Mouse (Mus musculus): ENCODE data around the gene Rad51d. TPM values are rescaled to one million over a fixed set of nuclear protein-coding genes. Genes with fewer than 3 reads are reported as not detected.
"Not testable (repeated sequence)": the region's sequence is repeated elsewhere in the genome, so short reads cannot be mapped to it uniquely, and the experiment has no call there.

The Rad51d gene
- 7.3 and 8.7 TPM in 2 replicates for polyA plus RNA-seq (2015; fragmentation: Nextera tagmentation; extraction: Ambion mirVana)

DNA sequence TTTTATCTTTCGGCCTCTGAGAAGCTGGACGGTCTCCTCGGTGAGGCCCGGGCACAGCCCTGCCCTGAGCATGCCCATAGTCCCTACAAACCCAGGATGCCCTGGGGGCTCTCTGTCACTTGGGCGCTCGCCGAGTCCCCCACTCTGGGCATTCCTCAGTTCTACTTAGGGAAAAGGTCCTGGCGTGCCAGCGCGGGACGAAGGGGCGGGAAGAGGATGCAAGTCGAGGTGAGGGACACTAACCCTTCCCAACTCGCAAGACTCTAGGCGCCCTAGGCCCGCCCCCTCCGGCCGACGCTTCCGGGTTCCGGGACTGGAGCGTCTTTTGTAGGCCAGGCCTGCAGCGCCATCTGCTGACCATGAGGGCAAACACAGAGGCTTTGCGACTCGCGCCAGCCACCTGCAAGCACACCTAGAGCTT is at the start of gene Rad51d:
TSS of gene Rad51d (minus strand) at position 273 of the 421 bp plus-strand sequence.
- Histone ChIP-seq H3K36me3 (ENCODE audit: insufficient read depth, low read length) (no peaks in the 10 kb centered on the region), H3K9ac (replicated peaks; ENCODE audit: low read depth) (peak within 1 kb of the TSS; percentile 74), H3K4me2 (replicated peaks; ENCODE audit: low read depth, low read length) (peak within 1 kb of the TSS; percentile 76), H3K4me1 (ENCODE audit: insufficient read depth, low read depth, low read length) (peaks cover 5% of the 10 kb centered on the region; the same call in 1 of the 2 replicates), H3K4me3 (ENCODE audit: low read depth, low read length) (peak within 1 kb of the TSS; percentile 64), H3K27ac (ENCODE audit: low read length) (peak within 1 kb of the TSS; percentile 54), H3K9me3 (ENCODE audit: low read length) (no peaks in the 10 kb centered on the region), H3K27me3 (replicated peaks; ENCODE audit: insufficient read depth, low read length) (no peaks in the 10 kb centered on the region)
- DNase-seq (ENCODE audit: low spot score), result peak; percentile 95
- peak; percentile 96 for ATAC-seq
- peak; percentile 93 for TF ChIP-seq CTCF (IDR thresholded peaks at IDR 0.05)
- no peak for TF ChIP-seq EP300 (IDR thresholded peaks at IDR 0.05)
- WGBS, result 0% methylated on average over 23 of the region's 26 CpGs

DNA sequence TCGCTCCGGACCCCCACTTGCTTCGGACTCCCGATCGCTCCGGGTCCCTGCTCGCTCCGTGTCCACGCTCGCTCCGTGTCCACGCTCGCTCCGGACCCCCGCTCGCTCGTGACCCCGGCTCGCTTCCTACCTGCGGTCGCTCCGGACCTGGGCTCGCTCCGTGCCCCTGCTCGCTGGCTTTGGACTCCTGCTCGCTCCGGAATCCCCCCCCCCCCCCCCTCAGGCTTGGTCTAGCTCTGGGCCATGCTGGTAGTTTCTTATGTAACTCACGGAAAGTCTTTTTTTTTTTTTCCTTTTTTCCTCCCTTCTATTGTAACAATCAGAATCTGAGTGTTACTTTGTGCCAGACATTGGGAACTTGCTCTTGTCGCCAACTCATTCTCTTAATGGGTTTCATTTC is 42.8 kb upstream of the Rad51d start:
- Histone ChIP-seq H3K36me3 (ENCODE audit: insufficient read depth, low read length) (no peaks in the 10 kb centered on the region), H3K9me3 (ENCODE audit: low read length) (no peaks in the 10 kb centered on the region), H3K27me3 (replicated peaks; ENCODE audit: insufficient read depth, low read length) (0 out of 2 replicates have a peak, but pooled peaks cover 8% of the 10 kb centered on the region), H3K4me3 (ENCODE audit: low read depth, low read length) (peak overlapping the region; percentile 63), H3K4me1 (ENCODE audit: insufficient read depth, low read depth, low read length) (no peaks in the 10 kb centered on the region), H3K4me2 (replicated peaks; ENCODE audit: low read depth, low read length) (peak overlapping the region; percentile 88), H3K9ac (replicated peaks; ENCODE audit: low read depth) (peak overlapping the region; percentile 51; the same call in 1 of the 2 replicates), H3K27ac (ENCODE audit: low read length) (no peak overlapping the region)
- 2% methylated on average over 27 of the region's 29 CpGs for WGBS
- DNase-seq (ENCODE audit: low spot score), result no peak
- TF ChIP-seq EP300 (IDR thresholded peaks at IDR 0.05), result no peak
- TF ChIP-seq CTCF (IDR thresholded peaks at IDR 0.05), result no peak
- ATAC-seq, result no peak

DNA sequence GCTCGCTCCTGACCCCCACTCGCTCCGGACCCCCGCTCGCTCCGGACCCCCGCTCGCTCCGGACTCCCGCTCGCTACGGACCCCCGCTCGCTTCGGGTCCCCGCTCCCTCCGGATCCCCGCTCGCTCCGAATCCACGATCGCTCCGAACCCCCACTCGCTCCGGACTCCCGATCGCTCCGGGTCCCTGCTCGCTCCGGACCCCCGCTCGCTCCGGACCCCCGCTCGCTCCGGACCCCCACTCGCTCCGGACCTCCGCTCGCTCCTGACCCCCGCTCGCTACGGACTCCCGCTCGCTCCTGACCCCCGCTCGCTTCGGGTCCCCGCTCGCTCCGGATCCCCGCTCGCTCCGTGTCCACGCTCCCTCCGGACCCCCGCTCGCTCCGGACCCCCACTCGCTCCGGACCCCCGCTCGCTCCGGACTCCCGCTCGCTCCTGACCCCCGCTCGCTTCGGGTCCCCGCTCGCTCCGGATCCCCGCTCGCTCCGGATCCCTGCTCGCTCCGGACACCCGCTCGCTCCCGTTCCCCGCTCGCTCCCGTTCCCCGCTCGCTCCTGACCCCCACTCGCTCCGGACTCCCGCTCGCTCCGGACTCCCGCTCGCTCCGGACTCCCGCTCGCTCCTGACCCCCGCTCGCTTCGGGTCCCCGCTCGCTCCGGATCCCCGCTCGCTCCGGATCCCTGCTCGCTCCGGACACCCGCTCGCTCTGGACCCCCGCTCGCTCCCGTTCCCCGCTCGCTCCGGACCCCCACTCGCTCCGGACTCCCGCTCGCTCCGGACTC is 41.4 kb upstream of the Rad51d start:
- ATAC-seq; H3K36me3 ChIP-seq (ENCODE audit: insufficient read depth, low read length); H3K4me1 ChIP-seq (ENCODE audit: insufficient read depth, low read depth, low read length); H3K27me3 ChIP-seq (replicated peaks; ENCODE audit: insufficient read depth, low read length); DNase-seq (ENCODE audit: low spot score); H3K9me3 ChIP-seq (ENCODE audit: low read length): not testable (repeated sequence)
- Histone ChIP-seq H3K9ac (replicated peaks; ENCODE audit: low read depth) (peak overlapping the region; percentile 46), H3K4me2 (replicated peaks; ENCODE audit: low read depth, low read length) (peak overlapping the region; percentile 88), H3K4me3 (ENCODE audit: low read depth, low read length) (peak overlapping the region; percentile 63), H3K27ac (ENCODE audit: low read length) (peak overlapping the region; percentile 47; the same call in 1 of the 2 replicates)
- WGBS, result 2% methylated on average over 93 of the region's 119 CpGs

DNA sequence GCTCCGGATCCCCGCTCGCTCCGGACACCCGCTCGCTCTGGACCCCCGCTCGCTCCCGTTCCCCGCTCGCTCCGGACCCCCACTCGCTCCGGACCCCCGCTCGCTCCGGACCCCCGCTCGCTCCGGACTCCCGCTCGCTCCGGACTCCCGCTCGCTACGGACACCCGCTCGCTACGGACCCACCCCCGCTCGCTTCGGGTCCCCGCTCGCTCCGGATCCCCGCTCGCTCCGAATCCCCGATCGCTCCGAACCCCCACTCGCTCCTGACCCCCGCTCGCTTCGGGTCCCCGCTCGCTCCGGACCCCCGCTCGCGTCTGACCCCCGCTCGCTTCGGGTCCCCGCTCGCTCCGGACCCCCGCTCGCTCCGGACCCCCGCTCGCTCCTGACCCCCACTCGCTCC is 40.7 kb upstream of the Rad51d start:
- Histone ChIP-seq H3K4me3 (ENCODE audit: low read depth, low read length) (peak overlapping the region; percentile 63), H3K4me2 (replicated peaks; ENCODE audit: low read depth, low read length) (peak overlapping the region; percentile 88), H3K27ac (ENCODE audit: low read length) (peak overlapping the region; percentile 47; the same call in 1 of the 2 replicates), H3K9ac (replicated peaks; ENCODE audit: low read depth) (peak overlapping the region; percentile 46)
- not testable (repeated sequence) for H3K4me1 ChIP-seq (ENCODE audit: insufficient read depth, low read depth, low read length); H3K9me3 ChIP-seq (ENCODE audit: low read length); H3K27me3 ChIP-seq (replicated peaks; ENCODE audit: insufficient read depth, low read length); H3K36me3 ChIP-seq (ENCODE audit: insufficient read depth, low read length); DNase-seq (ENCODE audit: low spot score); ATAC-seq
- WGBS, result under 1% methylated on average over 42 of the region's 63 CpGs

DNA sequence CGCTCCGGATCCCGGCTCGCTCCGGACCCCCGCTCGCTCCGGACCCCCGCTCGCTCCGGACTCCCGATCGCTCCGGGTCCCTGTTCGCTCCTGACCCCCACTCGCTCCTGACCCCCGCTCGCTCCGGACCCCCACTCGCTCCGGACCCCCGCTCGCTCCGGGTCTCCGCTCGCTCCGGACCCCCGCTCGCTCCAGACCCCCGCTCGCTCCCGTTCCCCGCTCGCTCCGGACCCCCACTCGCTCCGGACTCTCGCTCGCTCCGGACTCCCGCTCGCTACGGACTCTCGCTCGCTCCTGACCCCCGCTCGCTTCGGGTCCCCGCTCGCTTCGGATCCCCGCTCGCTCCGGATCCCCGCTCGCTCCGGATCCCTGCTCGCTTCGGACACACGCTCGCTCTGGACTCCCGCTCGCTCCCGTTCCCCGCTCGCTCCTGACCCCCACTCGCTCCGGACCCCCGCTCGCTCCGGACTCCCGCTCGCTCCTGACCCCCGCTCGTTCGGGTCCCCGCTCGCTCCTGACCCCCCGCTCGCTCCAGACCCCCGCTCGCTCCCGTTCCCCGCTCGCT is 40.1 kb upstream of the Rad51d start:
- not testable (repeated sequence) for H3K36me3 ChIP-seq (ENCODE audit: insufficient read depth, low read length); H3K27ac ChIP-seq (ENCODE audit: low read length); H3K27me3 ChIP-seq (replicated peaks; ENCODE audit: insufficient read depth, low read length); H3K4me1 ChIP-seq (ENCODE audit: insufficient read depth, low read depth, low read length); ATAC-seq; DNase-seq (ENCODE audit: low spot score); H3K9me3 ChIP-seq (ENCODE audit: low read length)
- H3K4me2 ChIP-seq (replicated peaks; ENCODE audit: low read depth, low read length), result peak overlapping the region; percentile 88
- H3K9ac ChIP-seq (replicated peaks; ENCODE audit: low read depth), result peak overlapping the region; percentile 46; the same call in 1 of the 2 replicates
- 6% methylated on average over 51 of the region's 85 CpGs for WGBS
- H3K4me3 ChIP-seq (ENCODE audit: low read depth, low read length), result peak overlapping the region; percentile 63

DNA sequence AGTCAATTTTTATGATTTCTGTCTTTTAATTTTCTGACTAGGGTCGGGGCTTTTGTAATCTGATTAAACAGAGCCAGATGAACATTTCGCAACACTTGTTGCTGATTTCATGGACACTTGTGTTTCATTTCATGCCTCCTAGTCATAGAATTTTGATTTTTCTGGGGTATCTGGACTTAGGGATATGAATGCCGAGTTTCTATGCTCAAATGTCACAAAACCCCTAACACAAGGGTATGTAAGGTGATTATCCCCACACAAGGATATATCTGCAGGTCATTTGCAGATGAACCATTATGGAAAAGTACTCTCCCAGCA is 39.2 kb upstream of the Rad51d start:
- TF ChIP-seq CTCF (IDR thresholded peaks at IDR 0.05), result no peak
- TF ChIP-seq EP300 (IDR thresholded peaks at IDR 0.05), result no peak
- Histone ChIP-seq H3K9ac (replicated peaks; ENCODE audit: low read depth) (no peak overlapping the region), H3K27ac (ENCODE audit: low read length) (no peak overlapping the region), H3K9me3 (ENCODE audit: low read length) (no peaks in the 10 kb centered on the region), H3K36me3 (ENCODE audit: insufficient read depth, low read length) (no peaks in the 10 kb centered on the region), H3K4me1 (ENCODE audit: insufficient read depth, low read depth, low read length) (no peaks in the 10 kb centered on the region), H3K4me3 (ENCODE audit: low read depth, low read length) (peak overlapping the region; percentile 63; the same call in 1 of the 2 replicates), H3K27me3 (replicated peaks; ENCODE audit: insufficient read depth, low read length) (0 out of 2 replicates have a peak, but pooled peaks cover 8% of the 10 kb centered on the region), H3K4me2 (replicated peaks; ENCODE audit: low read depth, low read length) (no peak overlapping the region; the same call in 1 of the 2 replicates)
- 33% methylated on average over 3 of the region's 3 CpGs for WGBS
- DNase-seq (ENCODE audit: low spot score) (peak; percentile 21), ATAC-seq (no peak)

Measured in lung, postnatal 0 days (tissue).